Mouse (Mus musculus): ENCODE measurements at regions not wholly inside any gene's neighbourhood (a gene's known extent, or its start where the extent isn't known, plus 50 kb on each side); places are given as distances from the start of the nearest gene placed in this dataset.
A peak's percentile ranks its signal among the peaks of the same experiment; 100 is the strongest.

- Histone ChIP-seq H3K9me3 (replicated peaks) (no peaks in the 10 kb centered on the region), H3K4me3 (no peak overlapping the region), H3K27ac (no peak overlapping the region), H3K36me3 (no peaks in the 10 kb centered on the region), H3K27me3 (ENCODE audit: low read depth, poor library complexity, severe bottlenecking) (no peaks in the 10 kb centered on the region), H3K4me1 (no peaks in the 10 kb centered on the region)
- WGBS = 90% methylated on average over 3 of the region's 3 CpGs
- no peak for DNase-seq (ENCODE audit: low spot score)
Measured at GRCm38 (mm10) chr14:76649927-76650326, 93.2 kb upstream of the Serp2 start.

GRCm38 (mm10) chr14:76644716-76645115, 88.0 kb upstream of the Serp2 start:
- DNase-seq (ENCODE audit: low spot score) = no peak
- Histone ChIP-seq H3K4me3 (no peak overlapping the region), H3K27ac (no peak overlapping the region), H3K36me3 (no peaks in the 10 kb centered on the region), H3K27me3 (ENCODE audit: low read depth, poor library complexity, severe bottlenecking) (no peaks in the 10 kb centered on the region), H3K9me3 (replicated peaks) (no peaks in the 10 kb centered on the region), H3K4me1 (peaks cover 3% of the 10 kb centered on the region; the same call in 1 of the 2 replicates)
- 89% methylated on average over 3 of the region's 3 CpGs for WGBS

GRCm38 (mm10) chr14:76641752-76642529, 85.3 kb upstream of the Serp2 start:
- Histone ChIP-seq H3K4me1 (peaks cover 3% of the 10 kb centered on the region; the same call in 1 of the 2 replicates), H3K4me3 (no peak overlapping the region), H3K27me3 (ENCODE audit: low read depth, poor library complexity, severe bottlenecking) (no peaks in the 10 kb centered on the region), H3K27ac (no peak overlapping the region), H3K9me3 (replicated peaks) (no peaks in the 10 kb centered on the region), H3K36me3 (no peaks in the 10 kb centered on the region)
- WGBS = 92% methylated on average over 4 of the region's 4 CpGs
- no peak for DNase-seq (ENCODE audit: low spot score)

- no peak overlapping the region for H3K27ac ChIP-seq
- peaks cover 12% of the 10 kb centered on the region for H3K4me1 ChIP-seq
- no peaks in the 10 kb centered on the region for H3K36me3 ChIP-seq
- no peaks in the 10 kb centered on the region for H3K9me3 ChIP-seq (replicated peaks)
- H3K27me3 ChIP-seq (ENCODE audit: low read depth, poor library complexity, severe bottlenecking) = no peaks in the 10 kb centered on the region
- no peak overlapping the region for H3K4me3 ChIP-seq
- WGBS = 84% methylated on average over 6 of the region's 6 CpGs
- no peak for DNase-seq (ENCODE audit: low spot score)
Measured at GRCm38 (mm10) chr14:76633170-76633569, 76.5 kb upstream of the Serp2 start.

- H3K27ac ChIP-seq = no peak overlapping the region
- no peaks in the 10 kb centered on the region for H3K27me3 ChIP-seq (ENCODE audit: low read depth, poor library complexity, severe bottlenecking)
- no peak overlapping the region for H3K4me3 ChIP-seq
- DNase-seq (ENCODE audit: low spot score) = no peak
- H3K9me3 ChIP-seq (replicated peaks) = no peaks in the 10 kb centered on the region
- 82% methylated on average over 6 of the region's 6 CpGs for WGBS
- peaks cover 12% of the 10 kb centered on the region for H3K4me1 ChIP-seq
- no peaks in the 10 kb centered on the region for H3K36me3 ChIP-seq
Measured at GRCm38 (mm10) chr14:76632763-76633162, 76.1 kb upstream of the Serp2 start.

GRCm38 (mm10) chr14:76631740-76632139, 75.1 kb upstream of the Serp2 start:
- 89% methylated on average over 6 of the region's 6 CpGs for WGBS
- no peaks in the 10 kb centered on the region for H3K36me3 ChIP-seq
- no peaks in the 10 kb centered on the region for H3K9me3 ChIP-seq (replicated peaks)
- H3K27ac ChIP-seq = no peak overlapping the region
- peaks cover 12% of the 10 kb centered on the region for H3K4me1 ChIP-seq
- H3K4me3 ChIP-seq = no peak overlapping the region
- no peak for DNase-seq (ENCODE audit: low spot score)
- H3K27me3 ChIP-seq (ENCODE audit: low read depth, poor library complexity, severe bottlenecking) = no peaks in the 10 kb centered on the region

GRCm38 (mm10) chr14:76631181-76631580, 74.5 kb upstream of the Serp2 start:
- 87% methylated on average over 4 of the region's 4 CpGs for WGBS
- H3K36me3 ChIP-seq = no peaks in the 10 kb centered on the region
- no peak overlapping the region for H3K4me3 ChIP-seq
- peaks cover 12% of the 10 kb centered on the region for H3K4me1 ChIP-seq
- no peak for DNase-seq (ENCODE audit: low spot score)
- H3K27me3 ChIP-seq (ENCODE audit: low read depth, poor library complexity, severe bottlenecking) = no peaks in the 10 kb centered on the region
- H3K27ac ChIP-seq = no peak overlapping the region
- no peaks in the 10 kb centered on the region for H3K9me3 ChIP-seq (replicated peaks)

- no peaks in the 10 kb centered on the region for H3K9me3 ChIP-seq (replicated peaks)
Measured at GRCm38 (mm10) chr14:76629913-76630478, 73.3 kb upstream of the Serp2 start.

GRCm38 (mm10) chr14:76628182-76628892, 71.6 kb upstream of the Serp2 start:
- H3K4me3 ChIP-seq = no peak overlapping the region
- no peaks in the 10 kb centered on the region for H3K36me3 ChIP-seq
- H3K27me3 ChIP-seq (ENCODE audit: low read depth, poor library complexity, severe bottlenecking) = no peaks in the 10 kb centered on the region
- WGBS = 76% methylated on average over 10 of the region's 10 CpGs
- H3K9me3 ChIP-seq (replicated peaks) = no peaks in the 10 kb centered on the region
- H3K4me1 ChIP-seq = peaks cover 38% of the 10 kb centered on the region
- H3K27ac ChIP-seq = no peak overlapping the region
- DNase-seq (ENCODE audit: low spot score) = no peak

More at GRCm38 (mm10) chr14:76629913-76630478, 73.3 kb upstream of the Serp2 start:
- Histone ChIP-seq H3K4me1 (peaks cover 24% of the 10 kb centered on the region), H3K27ac (0 out of 2 replicates have a peak overlapping the region, but pooled peaks have one; percentile 9), H3K27me3 (ENCODE audit: low read depth, poor library complexity, severe bottlenecking) (no peaks in the 10 kb centered on the region), H3K4me3 (no peak overlapping the region), H3K36me3 (no peaks in the 10 kb centered on the region)
- no peak for DNase-seq (ENCODE audit: low spot score)
- WGBS = 83% methylated on average over 11 of the region's 11 CpGs

GRCm38 (mm10) chr14:76625589-76626368, 69.1 kb upstream of the Serp2 start:
- no peak for DNase-seq (ENCODE audit: low spot score)
- H3K27ac ChIP-seq = peak overlapping the region; percentile 94
- whole genome bisulfite sequencing = 68% methylated on average over 10 of the region's 10 CpGs
- no peaks in the 10 kb centered on the region for H3K27me3 ChIP-seq (ENCODE audit: low read depth, poor library complexity, severe bottlenecking)
- H3K4me3 ChIP-seq = no peak overlapping the region
- H3K36me3 ChIP-seq = no peaks in the 10 kb centered on the region
- H3K9me3 ChIP-seq (replicated peaks) = no peaks in the 10 kb centered on the region
- peaks cover 54% of the 10 kb centered on the region for H3K4me1 ChIP-seq

GRCm38 (mm10) chr14:76624626-76625378, 68.1 kb upstream of the Serp2 start:
- peaks cover 56% of the 10 kb centered on the region for H3K4me1 ChIP-seq
- H3K4me3 ChIP-seq = no peak overlapping the region
- no peak for DNase-seq (ENCODE audit: low spot score)
- H3K27ac ChIP-seq = peak overlapping the region; percentile 94
- no peaks in the 10 kb centered on the region for H3K9me3 ChIP-seq (replicated peaks)
- no peaks in the 10 kb centered on the region for H3K36me3 ChIP-seq
- WGBS = 78% methylated on average over 7 of the region's 7 CpGs
- no peaks in the 10 kb centered on the region for H3K27me3 ChIP-seq (ENCODE audit: low read depth, poor library complexity, severe bottlenecking)

- Histone ChIP-seq H3K27ac (peak overlapping the region; percentile 94), H3K36me3 (no peaks in the 10 kb centered on the region), H3K4me1 (peaks cover 64% of the 10 kb centered on the region), H3K4me3 (peak overlapping the region; percentile 33), H3K9me3 (replicated peaks) (no peaks in the 10 kb centered on the region), H3K27me3 (ENCODE audit: low read depth, poor library complexity, severe bottlenecking) (no peaks in the 10 kb centered on the region)
- peak; percentile 65 for DNase-seq (ENCODE audit: low spot score)
- WGBS = 11% methylated on average over 10 of the region's 10 CpGs
Measured at GRCm38 (mm10) chr14:76623371-76623988, 66.8 kb upstream of the Serp2 start.
